Mouse (Mus musculus): ENCODE measurements around the gene Gtpbp10.

The Gtpbp10 gene

GRCm38 (mm10) chr5:5559079-5559740, at the start of gene Gtpbp10:
Gene Gtpbp10, minus strand, starts transcription at chr5:5559538.
- DNase-seq (ENCODE audit: extremely low spot score, low spot score) = peak; percentile 95

- no peak for DNase-seq (ENCODE audit: extremely low spot score, low spot score)
Measured at GRCm38 (mm10) chr5:5587686-5588085, 28.3 kb upstream of the Gtpbp10 start.

GRCm38 (mm10) chr5:5573749-5574317, 14.5 kb upstream of the Gtpbp10 start, which contains the start of gene Gm8773:
Gene Gm8773, plus strand, starts transcription at chr5:5573799.
- peak; percentile 65 for DNase-seq (ENCODE audit: extremely low spot score, low spot score)

- DNase-seq (ENCODE audit: extremely low spot score, low spot score) = no peak
Measured at GRCm38 (mm10) chr5:5562435-5562834, 3.1 kb upstream of the Gtpbp10 start.

GRCm38 (mm10) chr5:5561041-5561706, 1.8 kb upstream of the Gtpbp10 start:
- DNase-seq (ENCODE audit: extremely low spot score, low spot score) = no peak

GRCm38 (mm10) chr5:5559798-5560197, 460 bp upstream of the Gtpbp10 start:
- no peak for DNase-seq (ENCODE audit: extremely low spot score, low spot score)

GRCm38 (mm10) chr5:5551110-5551509, 8.2 kb downstream of the Gtpbp10 start:
- no peak for DNase-seq (ENCODE audit: extremely low spot score, low spot score)

- DNase-seq (ENCODE audit: extremely low spot score, low spot score) = no peak
Measured at GRCm38 (mm10) chr5:5540385-5540784, 19.0 kb downstream of the Gtpbp10 start.

- no peak for DNase-seq (ENCODE audit: extremely low spot score, low spot score)
Measured at GRCm38 (mm10) chr5:5539771-5540170, 19.6 kb downstream of the Gtpbp10 start.

GRCm38 (mm10) chr5:5536131-5536530, 23.2 kb downstream of the Gtpbp10 start:
- DNase-seq (ENCODE audit: extremely low spot score, low spot score) = no peak

- DNase-seq (ENCODE audit: extremely low spot score, low spot score) = no peak
Measured at GRCm38 (mm10) chr5:5533656-5534420, 25.5 kb downstream of the Gtpbp10 start.

GRCm38 (mm10) chr5:5515411-5515810, 43.9 kb downstream of the Gtpbp10 start:
- no peak for DNase-seq (ENCODE audit: extremely low spot score, low spot score)

- DNase-seq (ENCODE audit: extremely low spot score, low spot score) = peak; percentile 94
Measured at GRCm38 (mm10) chr5:5514196-5515076, 44.9 kb downstream of the Gtpbp10 start, which contains the start of gene Cldn12. Gene Cldn12, minus strand, starts transcription at chr5:5514958.

- DNase-seq (ENCODE audit: extremely low spot score, low spot score) = no peak
Measured at GRCm38 (mm10) chr5:5511401-5511800, 47.9 kb downstream of the Gtpbp10 start.

GRCm38 (mm10) chr5:5510989-5511388, 48.3 kb downstream of the Gtpbp10 start:
- DNase-seq (ENCODE audit: extremely low spot score, low spot score) = peak; percentile 7

- DNase-seq (ENCODE audit: extremely low spot score, low spot score) = peak; percentile 10
Measured at GRCm38 (mm10) chr5:5510304-5510887, 48.9 kb downstream of the Gtpbp10 start.

- DNase-seq (ENCODE audit: extremely low spot score, low spot score) = no peak
Measured at GRCm38 (mm10) chr5:5508231-5508630, 51.1 kb downstream of the Gtpbp10 start.

GRCm38 (mm10) chr5:5507701-5508225, 51.6 kb downstream of the Gtpbp10 start:
- peak; percentile 71 for DNase-seq (ENCODE audit: extremely low spot score, low spot score)

- DNase-seq (ENCODE audit: extremely low spot score, low spot score) = no peak
Measured at GRCm38 (mm10) chr5:5504456-5504855, 54.9 kb downstream of the Gtpbp10 start.

GRCm38 (mm10) chr5:5503381-5503780, 56.0 kb downstream of the Gtpbp10 start:
- no peak for DNase-seq (ENCODE audit: extremely low spot score, low spot score)
